Comparison of ENCODE assay signal across 24 mouse cellular contexts in genomic region chr17:30213371-30213770, GRCm38 (mm10).
"Had no signal": no experiment of that assay in that cellular context is flagged by ENCODE, and none has a peak within 500 bp of the region (broad histone marks: within the 10 kb centered on the region; RNA-seq: fewer than 3 reads in every experiment).

No protein-coding gene starts in this region.

- H3K4me3 ChIP-seq: heart, adult 2 months; heart, embryonic 13.5 days; heart, embryonic 15.5 days; hindbrain, embryonic 15.5 days; kidney, embryonic 15.5 days; limb, embryonic 10.5 days; limb, embryonic 12.5 days had no signal

- ATAC-seq: hindbrain, postnatal 0 days; intestine, embryonic 16.5 days had no signal

- H3K9me3 ChIP-seq: heart, embryonic 13.5 days; heart, embryonic 15.5 days; hindbrain, embryonic 15.5 days; kidney, embryonic 15.5 days; limb, embryonic 10.5 days; limb, embryonic 12.5 days had no signal

- H3K9ac ChIP-seq: heart, embryonic 15.5 days; hindbrain, embryonic 15.5 days; kidney, embryonic 15.5 days; limb, embryonic 12.5 days had no signal

- H3K4me1 ChIP-seq: limb, embryonic 12.5 days had no signal

- H3K4me2 ChIP-seq: heart, embryonic 11.5 days; heart, embryonic 13.5 days; heart, embryonic 15.5 days; hindbrain, embryonic 15.5 days; kidney, embryonic 15.5 days; limb, embryonic 12.5 days; liver, embryonic 11.5 days had no signal

- DNase-seq: gastrocnemius, postnatal 14 days; gastrocnemius, postnatal 36 days; heart, adult 11 months; heart, adult 2 months; heart, postnatal 14 days; heart, postnatal 36 days; kidney, adult 11 months; kidney, adult 2 months; kidney, adult 9 months; kidney, postnatal 36 days; layer of hippocampus, adult 9-11 months; layer of hippocampus, postnatal 36 days; liver had no signal

- H3K27ac ChIP-seq: heart, adult 2 months; kidney, embryonic 15.5 days; kidney, postnatal 0 days; limb, embryonic 10.5 days; limb, embryonic 12.5 days had no signal

- H3K27me3 ChIP-seq: heart, embryonic 13.5 days; heart, embryonic 15.5 days; hindbrain, embryonic 15.5 days; kidney, embryonic 15.5 days; limb, embryonic 12.5 days had no signal
